Mouse (Mus musculus) right cerebral cortex, adult 2 months (tissue): ENCODE data around the gene Acpp.

Source experiments
- DNase-seq, 2 experiments: peaks; one replicate each; pipeline ENCODE4 v3.0.0; 2021 to 2022; ENCODE audit warnings: low spot score in 2 of 2

Gene Acpp

GRCm38 (mm10) chr9:104254408-104255180 is 83.0 kb downstream of the Acpp start:
- DNase-seq = peak in 1 of 2 experiments; percentile 41

GRCm38 (mm10) chr9:104252637-104253036 is 84.9 kb downstream of the Acpp start:
- DNase-seq = no peak

GRCm38 (mm10) chr9:104251687-104252086 is 85.9 kb downstream of the Acpp start:
- DNase-seq = no peak

GRCm38 (mm10) chr9:104251111-104251510 is 86.4 kb downstream of the Acpp start:
- no peak for DNase-seq

GRCm38 (mm10) chr9:104247307-104247987 is 90.1 kb downstream of the Acpp start:
- DNase-seq = no peak

GRCm38 (mm10) chr9:104243799-104244466 is 93.6 kb downstream of the Acpp start:
- no peak for DNase-seq

GRCm38 (mm10) chr9:104240146-104240545 is 97.4 kb downstream of the Acpp start:
- no peak for DNase-seq

GRCm38 (mm10) chr9:104239076-104239475 is 98.5 kb downstream of the Acpp start:
- no peak for DNase-seq
